Mouse (Mus musculus) bone marrow macrophage, adult 2 months (primary cell): ENCODE data around the gene Emilin1. TPM values are rescaled to one million over a fixed set of nuclear protein-coding genes. Genes with fewer than 3 reads are reported as not detected.

ENCODE experiments used
- H3K27ac ChIP-seq: 2 replicates; pipeline ENCODE4 v1.5.1; 2012; ENCODE audit warnings: low read depth, low read length; ENCODE audit not compliant: insufficient read depth
- H3K4me1 ChIP-seq: 2 replicates; pipeline ENCODE4 v1.6.1; 2012; ENCODE audit warnings: low read length; ENCODE audit not compliant: control insufficient read depth, insufficient read depth
- H3K4me3 ChIP-seq: 2 replicates; pipeline ENCODE4 v1.5.1; 2012; ENCODE audit warnings: mild to moderate bottlenecking, low read length, moderate library complexity; ENCODE audit not compliant: insufficient read depth
- CTCF ChIP-seq: IDR thresholded peaks from 2 replicates; pipeline ENCODE4 v1.5.1; 2012; ENCODE audit warnings: low read depth, mild to moderate bottlenecking, low read length, moderate library complexity
- POLR2A ChIP-seq: IDR thresholded peaks from 2 replicates; pipeline ENCODE4 v1.6.1; 2012; ENCODE audit warnings: mild to moderate bottlenecking, low read depth, low read length, borderline replicate concordance
- polyA plus RNA-seq: library from polyadenylated mRNA; stranded (reverse); fragments of >200 nt; gene quantifications from 2 replicates; pipeline ENCODE4 v1.2.4, GENCODE M21; 2012; ENCODE audit not compliant: missing spikeins, insufficient read depth, insufficient read length

Emilin1 gene
- polyA plus RNA-seq, 1 experiment, result 29.1 TPM

DNA sequence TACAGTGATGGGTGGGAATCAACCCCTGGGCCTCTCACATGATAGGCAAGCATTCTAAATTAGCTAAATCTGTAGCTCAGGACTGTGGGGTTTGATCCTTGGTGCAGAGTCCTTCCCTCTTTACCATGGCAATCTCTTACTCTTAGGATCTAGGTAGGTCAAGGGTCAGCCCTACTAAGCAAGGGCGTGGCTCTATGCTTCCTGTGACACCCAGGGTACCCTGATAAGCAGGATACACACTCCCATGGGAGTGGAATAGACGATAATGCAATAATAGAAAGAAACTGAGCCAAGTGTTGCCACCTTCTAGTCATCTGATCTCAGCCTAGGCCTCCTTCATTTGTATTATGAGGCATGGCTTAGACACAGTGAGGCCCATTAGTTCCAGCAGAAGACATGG lies 56.2 kb downstream of the Emilin1 start:
- H3K27ac ChIP-seq, result no peak overlapping the region
- no peak for TF ChIP-seq CTCF
- TF ChIP-seq POLR2A, result no peak
- peaks cover 11% of the 10 kb centered on the region for H3K4me1 ChIP-seq
- no peak overlapping the region for H3K4me3 ChIP-seq

Other genes with a start within 250 kb of the Emilin1 start
- 81.0 and 87.8 TPM in 2 replicates for gene Cenpa, start 246.6 kb upstream of the Emilin1 start, polyA plus RNA-seq
- gene Dpysl5, start 201.8 kb upstream of the Emilin1 start, polyA plus RNA-seq, result not detected in 2 replicates
- 22.6 and 27.8 TPM in 2 replicates for gene Mapre3, start 98.8 kb upstream of the Emilin1 start, polyA plus RNA-seq
- 43.0 and 57.9 TPM in 2 replicates for gene Tmem214, start 45.4 kb upstream of the Emilin1 start, polyA plus RNA-seq
- 5.8 and 6.5 TPM in 2 replicates for gene Agbl5, start 24.7 kb upstream of the Emilin1 start, polyA plus RNA-seq
- 317 and 358 TPM in 2 replicates for gene Ost4, start 5.6 kb upstream of the Emilin1 start, polyA plus RNA-seq
- gene Khk, start 8.0 kb downstream of the Emilin1 start, polyA plus RNA-seq, result 29.8 and 38.9 TPM in 2 replicates
- not detected in 2 replicates for gene Cgref1, start 32.2 kb downstream of the Emilin1 start, polyA plus RNA-seq
- gene Preb, start 47.0 kb downstream of the Emilin1 start, polyA plus RNA-seq, result 131 and 140 TPM in 2 replicates
- gene Tcf23, start 55.3 kb downstream of the Emilin1 start, polyA plus RNA-seq, result not detected in 2 replicates
- gene Atraid, start 134.9 kb downstream of the Emilin1 start, polyA plus RNA-seq, result 114 and 133 TPM in 2 replicates
- 5.5 and 7.5 TPM in 2 replicates for gene Slc5a6, start 135.5 kb downstream of the Emilin1 start, polyA plus RNA-seq
- gene Cad, start 141.4 kb downstream of the Emilin1 start, polyA plus RNA-seq, result 4.2 and 4.6 TPM in 2 replicates
- gene Dnajc5g, start 192.9 kb downstream of the Emilin1 start, polyA plus RNA-seq, result not detected in 2 replicates
- not detected in 2 replicates for gene Slc30a3, start 194.8 kb downstream of the Emilin1 start, polyA plus RNA-seq
- gene Trim54, start 203.3 kb downstream of the Emilin1 start, polyA plus RNA-seq, result not detected in 2 replicates
- not detected in 2 replicates for gene Ucn, start 225.4 kb downstream of the Emilin1 start, polyA plus RNA-seq
- gene Mpv17, start 240.8 kb downstream of the Emilin1 start, polyA plus RNA-seq, result 75.0 and 75.3 TPM in 2 replicates